Mouse (Mus musculus) testis, adult 2 months (tissue): Measurements from ENCODE around the gene Cacna1b.

Source experiments
- CTCF ChIP-seq: fragments of 200-500 bp; IDR thresholded peaks from 2 replicates; pipeline ENCODE4 v1.5.1; 2012; ENCODE audit warnings: low read depth, mild to moderate bottlenecking, inconsistent platforms, low read length, moderate library complexity; ENCODE audit not compliant: control insufficient read depth, insufficient read depth, insufficient replicate concordance
- POLR2A ChIP-seq: fragments of 200-500 bp; IDR thresholded peaks from 2 replicates; pipeline ENCODE4 v1.6.1; 2012; ENCODE audit warnings: low read depth, mild to moderate bottlenecking, inconsistent platforms, low read length, moderate library complexity; ENCODE audit not compliant: control insufficient read depth

DNA sequence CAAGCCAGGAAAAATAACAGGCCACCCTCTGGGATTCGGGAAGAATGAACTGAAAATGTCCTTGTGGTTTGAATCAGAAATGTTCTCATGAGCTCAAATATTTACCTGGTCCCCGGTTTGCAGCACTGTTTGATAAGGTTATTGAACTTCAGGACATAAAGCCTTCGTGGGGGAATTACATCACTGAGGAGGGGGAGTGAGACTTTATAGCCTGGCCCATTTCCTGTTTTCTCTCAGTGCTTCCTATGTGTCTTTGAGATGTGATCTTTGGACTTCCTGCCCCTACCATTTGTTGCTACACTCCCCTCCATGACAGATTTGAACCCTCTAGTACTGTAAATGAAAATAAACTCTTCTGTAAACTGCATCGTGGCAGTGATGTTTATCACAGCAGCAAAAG is 29.8 kb downstream of the Cacna1b start:
- TF ChIP-seq POLR2A (no peak), CTCF (no peak)
